Mouse (Mus musculus) kidney, adult 2 months (tissue): Measurements from ENCODE around the gene Clasp2.

Experiments used
- CTCF ChIP-seq: fragments of 200-500 bp; conservative IDR thresholded peaks from 2 replicates; pipeline ENCODE4 v1.5.1; 2011; ENCODE audit warnings: low read depth, mild to moderate bottlenecking, control low read depth, low read length, moderate library complexity, mixed read lengths; ENCODE audit not compliant: insufficient read depth, insufficient read length
- POLR2A ChIP-seq: fragments of 200-500 bp; IDR thresholded peaks from one replicate; pipeline ENCODE4 v1.6.1; 2011; ENCODE audit warnings: low read depth, low read length, control low read depth

DNA sequence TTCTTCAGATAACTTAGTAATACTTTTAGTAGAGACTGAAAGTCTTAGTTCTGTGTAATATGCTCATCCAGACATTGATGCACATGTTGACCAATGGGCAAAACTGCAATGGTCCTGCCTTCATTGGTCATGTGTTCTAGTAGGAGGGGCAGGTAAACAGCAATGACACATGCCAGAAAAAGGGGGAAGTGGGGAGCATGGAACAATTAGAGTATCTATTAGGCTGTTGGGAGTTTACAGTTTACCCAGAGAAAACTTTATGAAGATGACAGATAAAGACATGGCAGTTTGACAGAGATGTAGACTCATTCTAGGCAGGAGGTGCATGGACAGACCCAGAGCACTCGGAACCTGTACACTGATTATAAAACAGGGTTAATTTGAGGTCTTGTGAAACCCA, 64.1 kb downstream of the Clasp2 start:
- TF ChIP-seq CTCF (no peak), POLR2A (no peak)
